Mouse (Mus musculus): ENCODE measurements around the gene Amer1.

The Amer1 gene

GRCm38 (mm10) chrX:95444776-95445111 is at the start of gene Amer1:
Gene Amer1, minus strand, starts transcription at chrX:95444872.
- peak; percentile 90 for DNase-seq (ENCODE audit: low read depth, low spot score)

GRCm38 (mm10) chrX:95457166-95457565 is 12.5 kb upstream of the Amer1 start:
- no peak for DNase-seq (ENCODE audit: low read depth, low spot score)

- no peak for DNase-seq (ENCODE audit: low read depth, low spot score)
Observed at GRCm38 (mm10) chrX:95445866-95446265, 1.2 kb upstream of the Amer1 start.

- no peak for DNase-seq (ENCODE audit: low read depth, low spot score)
Observed at GRCm38 (mm10) chrX:95445141-95445540, 469 bp upstream of the Amer1 start.

- peak; percentile 30 for DNase-seq (ENCODE audit: low read depth, low spot score)
Observed at GRCm38 (mm10) chrX:95443898-95444775, 535 bp downstream of the Amer1 start.

- no peak for DNase-seq (ENCODE audit: low read depth, low spot score)
Observed at GRCm38 (mm10) chrX:95443390-95443789, 1.3 kb downstream of the Amer1 start.

- DNase-seq (ENCODE audit: low read depth, low spot score) = no peak
Observed at GRCm38 (mm10) chrX:95442261-95442660, 2.4 kb downstream of the Amer1 start.

- no peak for DNase-seq (ENCODE audit: low read depth, low spot score)
Observed at GRCm38 (mm10) chrX:95441290-95441689, 3.4 kb downstream of the Amer1 start.

- DNase-seq (ENCODE audit: low read depth, low spot score) = no peak
Observed at GRCm38 (mm10) chrX:95438491-95438890, 6.2 kb downstream of the Amer1 start.

GRCm38 (mm10) chrX:95437236-95437635 is 7.4 kb downstream of the Amer1 start:
- no peak for DNase-seq (ENCODE audit: low read depth, low spot score)

- no peak for DNase-seq (ENCODE audit: low read depth, low spot score)
Observed at GRCm38 (mm10) chrX:95373101-95373500, 71.6 kb downstream of the Amer1 start.

Measured in forelimb bud, embryonic 11.5 days (tissue).